Mouse (Mus musculus): ENCODE measurements at regions not wholly inside any gene's neighbourhood (a gene's known extent, or its start where the extent isn't known, plus 50 kb on each side); places are given as distances from the start of the nearest gene placed in this dataset.
"Not testable (repeated sequence)": the region's sequence is repeated elsewhere in the genome, so short reads cannot be mapped to it uniquely, and the experiment has no call there.

GRCm38 (mm10) chr17:4521031-4521430 is 473.1 kb upstream of the Arid1b start:
- no peaks in the 10 kb centered on the region for H3K9me3 ChIP-seq (ENCODE audit: control insufficient read depth, low read length)
- H3K36me3 ChIP-seq (ENCODE audit: control insufficient read depth), result no peaks in the 10 kb centered on the region
- no peaks in the 10 kb centered on the region for H3K27me3 ChIP-seq (ENCODE audit: control insufficient read depth)
- no peak overlapping the region for H3K4me3 ChIP-seq (replicated peaks)
- TF ChIP-seq TAL1 (IDR thresholded peaks at IDR 0.05; ENCODE audit: low read length), result no peak
- TF ChIP-seq GATA1 (IDR thresholded peaks at IDR 0.05; ENCODE audit: low read length), result no peak
- no peaks in the 10 kb centered on the region for H3K4me1 ChIP-seq (ENCODE audit: control insufficient read depth)

DNA sequence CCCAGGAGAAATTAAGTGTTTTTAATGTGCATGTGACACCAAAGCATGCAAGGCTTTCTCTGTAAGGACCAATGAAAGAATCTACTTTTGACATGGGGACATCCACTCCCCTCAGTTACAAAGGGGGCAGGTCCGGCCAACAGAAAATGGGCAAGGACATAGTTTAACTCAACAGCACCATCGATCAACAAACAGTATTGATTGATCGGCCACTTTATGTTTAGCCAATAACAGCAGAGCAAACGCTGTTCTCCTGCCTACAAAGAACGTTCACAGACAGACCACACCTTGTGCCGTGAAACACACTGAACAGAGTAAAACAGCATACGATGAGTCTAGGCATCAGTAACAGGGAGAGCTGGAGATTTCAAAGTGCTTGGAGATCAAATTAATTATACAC is 467.7 kb upstream of the Arid1b start:
- Histone ChIP-seq H3K36me3 (ENCODE audit: control insufficient read depth) (no peaks in the 10 kb centered on the region), H3K4me1 (ENCODE audit: control insufficient read depth) (no peaks in the 10 kb centered on the region), H3K4me3 (replicated peaks) (no peak overlapping the region), H3K27me3 (ENCODE audit: control insufficient read depth) (no peaks in the 10 kb centered on the region), H3K9me3 (ENCODE audit: control insufficient read depth, low read length) (no peaks in the 10 kb centered on the region)
- TF ChIP-seq GATA1 (IDR thresholded peaks at IDR 0.05; ENCODE audit: low read length) (no peak), TAL1 (IDR thresholded peaks at IDR 0.05; ENCODE audit: low read length) (no peak)

GRCm38 (mm10) chr17:4532126-4532525 is 462.0 kb upstream of the Arid1b start:
- Histone ChIP-seq H3K27me3 (ENCODE audit: control insufficient read depth) (no peaks in the 10 kb centered on the region), H3K36me3 (ENCODE audit: control insufficient read depth) (no peaks in the 10 kb centered on the region), H3K4me1 (ENCODE audit: control insufficient read depth) (no peaks in the 10 kb centered on the region), H3K4me3 (replicated peaks) (no peak overlapping the region), H3K9me3 (ENCODE audit: control insufficient read depth, low read length) (no peaks in the 10 kb centered on the region)
- TF ChIP-seq TAL1 (IDR thresholded peaks at IDR 0.05; ENCODE audit: low read length), result no peak
- no peak for TF ChIP-seq GATA1 (IDR thresholded peaks at IDR 0.05; ENCODE audit: low read length)

DNA sequence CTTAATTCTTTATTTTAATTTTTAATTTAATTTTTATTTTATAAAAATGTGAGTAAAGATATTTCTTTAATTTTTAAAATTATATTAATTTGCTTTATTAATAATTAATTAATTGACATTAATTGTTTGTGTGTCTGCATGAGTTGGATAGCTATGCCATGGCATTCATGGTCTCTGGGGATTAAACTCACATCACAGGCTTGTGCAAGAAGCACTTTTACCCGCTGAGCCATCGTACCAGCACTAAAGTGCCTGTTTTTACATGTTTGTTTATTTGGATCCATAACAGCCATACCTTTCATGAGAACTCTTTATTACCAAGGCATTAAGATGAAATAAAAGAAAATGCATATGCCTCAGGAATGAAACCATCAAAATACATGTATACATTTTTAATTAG is 453.7 kb upstream of the Arid1b start:
- no peak overlapping the region for H3K4me3 ChIP-seq (replicated peaks)
- H3K4me1 ChIP-seq (ENCODE audit: control insufficient read depth), result no peaks in the 10 kb centered on the region
- H3K27me3 ChIP-seq (ENCODE audit: control insufficient read depth), result no peaks in the 10 kb centered on the region
- TF ChIP-seq GATA1 (IDR thresholded peaks at IDR 0.05; ENCODE audit: low read length) (no peak), TAL1 (IDR thresholded peaks at IDR 0.05; ENCODE audit: low read length) (no peak)
- no peaks in the 10 kb centered on the region for H3K36me3 ChIP-seq (ENCODE audit: control insufficient read depth)
- no peaks in the 10 kb centered on the region for H3K9me3 ChIP-seq (ENCODE audit: control insufficient read depth, low read length)

- Histone ChIP-seq H3K4me1 (ENCODE audit: control insufficient read depth) (no peaks in the 10 kb centered on the region), H3K9me3 (ENCODE audit: control insufficient read depth, low read length) (no peaks in the 10 kb centered on the region), H3K27me3 (ENCODE audit: control insufficient read depth) (no peaks in the 10 kb centered on the region), H3K4me3 (replicated peaks) (no peak overlapping the region), H3K36me3 (ENCODE audit: control insufficient read depth) (no peaks in the 10 kb centered on the region)
- no peak for TF ChIP-seq TAL1 (IDR thresholded peaks at IDR 0.05; ENCODE audit: low read length)
- TF ChIP-seq GATA1 (IDR thresholded peaks at IDR 0.05; ENCODE audit: low read length), result no peak
Observed at GRCm38 (mm10) chr17:4541020-4541743, 452.9 kb upstream of the Arid1b start.

DNA sequence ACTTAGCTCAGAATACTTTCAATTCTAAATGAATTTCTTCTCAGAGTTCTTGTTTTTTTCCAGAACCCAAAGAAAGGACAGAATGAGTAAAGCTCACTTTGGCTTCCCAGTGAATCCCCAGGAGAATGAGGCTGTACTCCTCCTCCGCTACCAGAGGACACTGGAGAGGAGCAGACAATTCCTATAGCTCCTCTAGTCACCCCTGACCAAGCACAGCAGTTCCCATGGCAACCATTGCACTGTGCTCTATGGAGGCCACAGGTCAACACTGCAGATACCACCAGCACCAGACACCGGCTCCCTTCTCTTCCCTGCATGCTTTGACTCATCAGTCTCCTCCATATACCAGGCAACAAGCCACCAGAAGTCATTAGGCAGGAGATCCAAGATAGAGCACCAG is 447.6 kb upstream of the Arid1b start:
- TF ChIP-seq GATA1 (IDR thresholded peaks at IDR 0.05; ENCODE audit: low read length) (no peak), TAL1 (IDR thresholded peaks at IDR 0.05; ENCODE audit: low read length) (no peak)
- Histone ChIP-seq H3K4me1 (ENCODE audit: control insufficient read depth) (no peaks in the 10 kb centered on the region), H3K27me3 (ENCODE audit: control insufficient read depth) (no peaks in the 10 kb centered on the region), H3K9me3 (ENCODE audit: control insufficient read depth, low read length) (no peaks in the 10 kb centered on the region), H3K4me3 (replicated peaks) (no peak overlapping the region), H3K36me3 (ENCODE audit: control insufficient read depth) (no peaks in the 10 kb centered on the region)

DNA sequence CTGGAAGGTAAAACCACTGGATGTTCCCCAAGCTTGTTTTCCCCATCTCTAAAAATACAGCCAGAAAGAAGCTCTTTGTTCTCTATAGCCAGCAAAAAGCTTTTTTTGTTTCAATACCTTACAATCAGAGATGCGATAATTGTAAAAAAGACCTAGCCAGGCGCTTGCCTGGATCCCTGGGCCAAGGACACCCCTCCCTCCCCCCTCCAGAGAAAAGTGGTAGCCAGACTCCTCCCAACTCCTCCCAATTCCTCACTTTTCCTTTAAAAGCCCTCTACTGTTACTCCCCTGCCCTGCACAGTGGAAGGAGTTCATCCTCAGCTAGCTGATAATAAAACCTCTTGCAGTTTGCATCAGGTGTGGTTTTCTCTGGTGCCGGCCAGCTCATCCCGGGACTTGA is 441.1 kb upstream of the Arid1b start:
- not testable (repeated sequence) for H3K36me3 ChIP-seq (ENCODE audit: control insufficient read depth); H3K27me3 ChIP-seq (ENCODE audit: control insufficient read depth); H3K4me3 ChIP-seq (replicated peaks); H3K9me3 ChIP-seq (ENCODE audit: control insufficient read depth, low read length); H3K4me1 ChIP-seq (ENCODE audit: control insufficient read depth)

GRCm38 (mm10) chr17:4563641-4564040 is 430.5 kb upstream of the Arid1b start:
- H3K36me3 ChIP-seq (ENCODE audit: control insufficient read depth), result no peaks in the 10 kb centered on the region
- H3K4me3 ChIP-seq (replicated peaks), result no peak overlapping the region
- no peaks in the 10 kb centered on the region for H3K4me1 ChIP-seq (ENCODE audit: control insufficient read depth)
- H3K9me3 ChIP-seq (ENCODE audit: control insufficient read depth, low read length), result no peaks in the 10 kb centered on the region
- TF ChIP-seq GATA1 (IDR thresholded peaks at IDR 0.05; ENCODE audit: low read length), result no peak
- no peak for TF ChIP-seq TAL1 (IDR thresholded peaks at IDR 0.05; ENCODE audit: low read length)
- H3K27me3 ChIP-seq (ENCODE audit: control insufficient read depth), result no peaks in the 10 kb centered on the region

DNA sequence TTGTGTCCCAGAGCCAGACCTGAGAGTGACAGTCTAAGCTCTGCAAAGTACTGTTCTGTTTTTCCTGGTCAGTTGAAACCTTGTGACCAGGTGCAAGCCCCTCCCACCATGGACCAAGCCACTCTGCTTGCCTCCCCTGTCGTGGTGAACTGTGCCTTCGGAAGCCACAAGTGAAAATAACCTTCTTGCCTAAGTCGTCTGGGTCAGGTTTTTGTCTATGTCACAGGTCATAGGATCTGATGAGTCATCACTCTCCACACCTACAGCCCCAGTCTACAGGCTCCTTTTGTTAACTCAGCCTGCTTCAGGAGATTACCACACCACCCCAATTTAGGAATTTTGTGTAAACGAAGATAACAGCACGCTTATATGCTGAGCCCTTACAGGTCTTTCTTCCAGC is 417.2 kb upstream of the Arid1b start:
- no peaks in the 10 kb centered on the region for H3K27me3 ChIP-seq (ENCODE audit: control insufficient read depth)
- no peaks in the 10 kb centered on the region for H3K4me1 ChIP-seq (ENCODE audit: control insufficient read depth)
- no peak overlapping the region for H3K4me3 ChIP-seq (replicated peaks)
- H3K36me3 ChIP-seq (ENCODE audit: control insufficient read depth), result no peaks in the 10 kb centered on the region
- TF ChIP-seq GATA1 (IDR thresholded peaks at IDR 0.05; ENCODE audit: low read length), result no peak
- no peak for TF ChIP-seq TAL1 (IDR thresholded peaks at IDR 0.05; ENCODE audit: low read length)
- H3K9me3 ChIP-seq (ENCODE audit: control insufficient read depth, low read length), result no peaks in the 10 kb centered on the region

GRCm38 (mm10) chr17:4581851-4582250 is 412.3 kb upstream of the Arid1b start:
- Histone ChIP-seq H3K4me1 (ENCODE audit: control insufficient read depth) (no peaks in the 10 kb centered on the region), H3K27me3 (ENCODE audit: control insufficient read depth) (no peaks in the 10 kb centered on the region), H3K9me3 (ENCODE audit: control insufficient read depth, low read length) (no peaks in the 10 kb centered on the region), H3K36me3 (ENCODE audit: control insufficient read depth) (no peaks in the 10 kb centered on the region), H3K4me3 (replicated peaks) (no peak overlapping the region)
- TF ChIP-seq GATA1 (IDR thresholded peaks at IDR 0.05; ENCODE audit: low read length), result no peak
- TF ChIP-seq TAL1 (IDR thresholded peaks at IDR 0.05; ENCODE audit: low read length), result no peak
